Mouse (Mus musculus): ENCODE data around the gene Gm42417. TPM values are rescaled to one million over a fixed set of nuclear protein-coding genes. Genes with fewer than 3 reads are reported as not detected.

Gm42417 gene
- not detected for total RNA-seq (2022)

DNA sequence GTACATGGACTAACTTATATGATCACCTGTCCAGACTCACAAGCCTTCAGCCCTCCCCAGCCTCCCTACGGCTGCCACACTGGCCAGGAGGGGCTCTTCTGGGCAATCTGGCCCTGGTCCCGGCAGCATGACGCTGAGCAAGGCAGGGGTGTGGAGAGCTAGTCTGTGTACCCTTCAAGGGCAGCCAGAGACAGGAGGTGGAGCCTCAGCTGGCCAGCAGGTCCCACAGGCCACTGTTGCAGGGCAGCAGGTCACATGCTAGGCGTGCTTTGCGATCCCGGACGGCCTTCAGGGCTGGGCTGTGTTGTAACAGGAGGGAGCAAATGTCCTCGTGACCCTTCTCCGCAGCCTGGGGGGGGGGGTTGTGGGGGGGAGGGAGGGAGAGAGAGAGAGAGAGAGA, at the start of gene Gm42417:
Gene Gm42417 (minus strand): TSS at position 244 of the 400 bp plus-strand sequence.
- DNase-seq (ENCODE audit: low spot score in 2 of 2): no peak

DNA sequence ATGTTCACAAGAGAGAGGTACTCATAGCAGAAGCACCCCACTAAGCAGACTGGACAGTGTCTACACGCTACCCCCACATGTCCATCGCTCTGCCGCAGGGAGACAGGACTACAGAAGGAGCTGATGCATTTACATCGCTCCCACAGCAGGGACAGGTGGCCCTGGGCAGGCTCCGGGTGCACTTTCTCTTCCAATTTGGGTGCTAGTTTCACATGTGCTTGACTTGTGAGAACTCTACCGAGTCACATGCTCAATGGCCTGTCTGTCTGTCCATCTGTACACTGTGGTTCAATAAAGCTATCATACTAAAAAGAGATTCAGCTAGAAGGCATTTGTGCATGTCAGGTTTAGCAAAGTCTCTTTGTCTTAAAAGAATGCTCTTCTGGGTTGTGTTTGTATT, 48.6 kb upstream of the Gm42417 start:
- no peak for DNase-seq (ENCODE audit: low spot score in 2 of 2)

DNA sequence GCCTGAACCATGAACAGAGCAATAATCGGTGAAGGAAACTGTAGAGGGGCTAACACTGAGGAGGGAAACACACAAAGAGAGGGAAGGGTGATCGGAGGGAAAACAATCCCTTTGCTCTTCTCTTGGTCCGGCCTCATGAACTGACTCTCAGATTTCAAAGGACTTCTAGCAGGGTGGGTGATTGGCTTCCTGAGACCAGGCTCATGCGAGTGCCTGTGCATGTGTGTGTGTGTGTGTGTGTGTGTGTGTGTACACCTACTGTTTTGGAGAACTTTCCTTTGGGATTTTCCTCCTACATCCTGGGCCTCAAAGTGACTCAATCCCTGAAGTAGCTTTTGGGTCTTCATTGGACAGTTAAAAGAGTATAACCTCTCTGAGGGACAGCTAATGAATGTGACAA, 47.1 kb upstream of the Gm42417 start:
- no peak for DNase-seq (ENCODE audit: low spot score in 2 of 2)

DNA sequence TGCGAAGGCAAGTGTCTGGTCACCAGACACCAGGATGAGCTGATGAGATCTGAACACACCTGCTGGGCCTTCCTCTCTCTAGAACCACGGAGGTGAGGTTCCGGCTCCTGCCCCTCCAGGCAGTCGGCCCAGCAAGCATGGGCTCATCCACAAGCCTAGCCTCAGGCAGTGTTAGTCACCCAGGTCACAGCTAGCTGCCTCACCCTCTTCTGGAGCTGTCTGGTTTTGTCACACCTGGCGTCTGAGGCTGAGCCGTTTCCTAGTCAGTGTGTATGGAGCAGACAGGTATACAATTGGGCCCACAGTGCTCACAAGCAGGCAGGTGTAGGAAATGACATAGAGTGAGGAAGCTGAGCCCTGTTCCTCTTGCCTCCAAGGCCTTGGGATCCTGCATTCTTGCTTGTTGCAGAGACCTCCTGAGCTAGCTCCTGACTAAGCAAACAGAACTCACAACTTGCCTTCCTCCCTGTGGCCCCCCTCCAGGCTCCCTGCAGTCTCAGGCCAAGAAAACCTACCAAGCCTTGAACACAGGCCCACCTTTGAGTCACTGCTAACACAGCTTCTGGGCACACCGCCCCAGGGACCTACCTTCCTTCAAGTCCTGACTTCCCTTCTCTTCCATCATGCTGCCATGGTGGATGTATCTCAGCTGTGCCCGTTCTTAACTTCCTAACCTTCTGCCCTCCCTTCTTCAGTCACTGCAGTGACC, 44.3 kb upstream of the Gm42417 start:
- DNase-seq (ENCODE audit: low spot score in 2 of 2): no peak

DNA sequence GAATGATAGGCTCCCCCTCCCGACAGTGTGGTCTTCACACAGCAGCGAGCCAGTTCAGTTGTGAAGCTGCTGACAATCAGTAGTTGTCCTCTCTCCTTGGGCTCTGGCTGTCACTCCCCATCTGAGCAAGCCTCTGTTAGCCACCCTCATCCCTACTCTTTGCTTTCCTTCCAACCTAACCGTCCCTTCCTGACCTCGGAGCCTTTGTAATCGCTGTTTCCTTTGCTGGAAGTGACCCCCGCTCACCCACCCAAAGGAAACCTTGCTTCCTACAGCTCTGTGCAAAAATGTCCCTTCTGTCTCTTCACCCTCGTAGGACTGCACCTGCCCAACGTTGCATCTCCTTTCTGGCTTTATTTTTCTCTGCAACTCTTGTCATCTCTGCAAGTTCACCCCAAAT, 43.0 kb upstream of the Gm42417 start:
- no peak for DNase-seq (ENCODE audit: low spot score in 2 of 2)

DNA sequence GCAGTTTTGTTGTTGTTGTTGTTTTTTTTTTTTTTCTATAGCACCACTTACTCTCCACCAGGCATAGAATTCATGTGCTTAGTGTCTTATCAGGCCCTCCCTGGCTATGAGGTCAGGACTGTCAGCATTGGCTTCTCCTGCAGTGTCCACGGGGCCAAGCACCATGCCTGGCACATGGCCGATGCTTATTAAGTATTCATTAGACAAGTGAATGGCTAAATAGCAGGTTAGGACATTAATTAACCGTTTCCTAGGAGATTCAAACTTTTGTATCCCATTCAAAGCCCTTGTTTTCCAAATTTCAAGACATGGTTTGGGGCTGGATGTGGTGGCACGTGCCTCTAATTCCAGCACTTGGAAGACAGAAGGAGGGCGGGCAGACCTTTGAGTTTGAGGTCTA, 42.0 kb upstream of the Gm42417 start:
- no peak for DNase-seq (ENCODE audit: low spot score in 2 of 2)

DNA sequence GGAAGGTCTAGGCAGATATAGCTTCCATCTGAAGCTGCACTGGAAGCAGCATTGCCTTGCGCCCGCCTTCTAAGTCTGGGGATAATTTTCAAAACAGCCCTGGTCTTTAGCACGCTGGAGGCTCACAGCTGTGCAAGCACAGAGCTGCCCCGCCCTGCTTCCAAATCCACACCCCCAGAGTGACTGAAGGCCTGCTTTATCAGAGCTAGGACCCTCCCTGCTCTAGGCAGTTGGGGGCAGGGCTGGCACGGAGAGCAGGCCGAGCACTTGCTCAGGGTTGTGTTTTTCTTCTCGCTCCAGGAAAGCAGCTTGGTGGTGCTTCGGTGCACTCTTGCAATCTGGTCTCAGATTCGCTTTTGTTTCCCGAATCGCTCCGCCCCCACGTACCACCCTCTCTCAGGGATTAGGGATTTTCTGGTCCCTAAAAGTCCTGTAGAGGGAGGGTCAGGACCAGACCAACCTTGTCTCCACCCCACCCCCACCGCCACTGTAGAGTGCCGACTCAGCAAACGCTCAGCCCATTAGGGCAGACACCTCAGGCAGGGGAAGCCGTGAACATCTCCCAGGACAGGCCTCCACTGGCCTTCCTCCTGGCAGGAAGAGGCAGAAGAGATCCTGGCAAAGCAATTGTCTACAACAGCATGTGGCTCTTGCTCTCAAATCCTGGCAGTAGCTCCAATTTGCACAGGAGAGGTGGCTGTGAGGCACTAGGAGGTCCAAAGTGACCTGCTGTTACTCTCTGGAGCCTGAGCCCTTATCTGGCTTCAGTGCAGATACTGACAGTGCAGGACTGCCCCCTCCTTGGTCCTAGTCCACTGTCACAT, 41.4 kb upstream of the Gm42417 start:
- peak; percentile 32 to 54 for DNase-seq (ENCODE audit: low spot score in 2 of 2)

DNA sequence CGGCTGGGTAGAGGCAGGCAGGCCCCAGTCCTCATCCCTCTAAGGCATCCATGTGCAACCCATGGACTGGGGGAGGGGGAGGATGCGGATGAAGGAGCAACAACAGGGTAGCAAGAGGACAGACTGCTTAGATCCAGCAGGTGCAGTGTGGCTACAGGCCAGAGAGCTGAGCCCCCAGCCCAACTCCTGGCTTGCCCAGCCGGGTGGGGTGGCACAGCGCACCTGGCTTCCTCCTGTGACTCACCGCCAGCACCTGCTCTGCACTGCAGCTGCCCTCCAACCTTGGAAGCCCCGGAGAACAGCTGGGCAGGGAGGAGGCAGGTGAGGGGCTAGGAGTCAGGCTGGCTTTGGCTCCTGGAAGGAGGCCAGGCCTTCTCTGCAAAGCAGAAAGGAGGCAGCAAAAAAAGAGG, 40.8 kb upstream of the Gm42417 start:
- DNase-seq (ENCODE audit: low spot score in 2 of 2): no peak

DNA sequence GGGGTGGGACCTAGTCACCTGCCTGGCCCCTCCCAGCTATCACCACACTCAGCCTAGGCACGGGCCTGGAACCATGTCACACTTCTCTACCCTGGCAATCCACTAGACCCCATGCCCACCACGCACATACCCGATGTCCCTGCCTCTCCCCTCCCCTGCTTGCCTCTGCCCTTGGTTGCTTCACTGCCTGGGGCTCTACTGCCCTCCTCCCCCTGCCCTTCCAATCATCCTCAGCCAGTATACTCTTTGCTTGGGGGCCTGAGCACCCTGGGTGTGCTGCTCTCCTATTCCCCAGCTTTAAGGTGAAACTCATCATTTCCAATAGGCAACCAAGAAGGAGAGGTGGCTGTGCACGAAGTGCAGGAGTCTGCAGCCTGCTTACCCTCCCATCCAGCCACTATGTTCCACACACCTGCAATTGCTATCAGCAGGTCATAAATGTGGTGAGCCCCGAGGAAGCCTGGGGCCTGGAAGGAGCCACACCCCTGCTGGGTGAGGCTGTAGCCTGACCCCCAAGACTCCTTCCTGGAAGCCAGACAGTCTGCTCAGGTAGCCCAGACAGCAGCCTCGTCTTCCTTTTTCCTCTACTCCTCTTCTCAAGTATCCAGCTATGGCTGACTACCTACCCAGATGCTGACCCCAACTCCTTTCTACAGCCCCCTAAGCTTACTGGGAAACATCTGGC, 37.9 kb upstream of the Gm42417 start:
- no peak for DNase-seq (ENCODE audit: low spot score in 2 of 2)

DNA sequence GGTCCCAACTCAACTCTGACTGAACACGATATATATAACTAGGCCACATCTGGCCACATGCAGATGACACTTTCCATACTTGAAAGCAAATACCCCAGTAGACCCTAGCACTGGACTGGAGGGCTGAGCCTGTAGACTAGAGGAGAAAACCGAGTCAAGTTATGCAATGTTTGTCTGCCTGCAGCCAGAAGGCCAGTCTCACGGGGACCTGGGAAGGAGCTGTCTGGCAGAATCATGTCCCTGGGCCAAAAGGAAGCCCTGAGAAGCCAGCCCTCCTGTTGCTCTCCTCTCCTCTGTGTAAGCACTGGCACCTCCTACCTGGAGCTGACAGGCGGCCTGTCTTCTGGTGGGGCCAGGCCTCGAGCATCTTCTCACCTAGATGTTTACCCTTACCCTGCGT, 36.1 kb upstream of the Gm42417 start:
- DNase-seq (ENCODE audit: low spot score in 2 of 2): no peak

DNA sequence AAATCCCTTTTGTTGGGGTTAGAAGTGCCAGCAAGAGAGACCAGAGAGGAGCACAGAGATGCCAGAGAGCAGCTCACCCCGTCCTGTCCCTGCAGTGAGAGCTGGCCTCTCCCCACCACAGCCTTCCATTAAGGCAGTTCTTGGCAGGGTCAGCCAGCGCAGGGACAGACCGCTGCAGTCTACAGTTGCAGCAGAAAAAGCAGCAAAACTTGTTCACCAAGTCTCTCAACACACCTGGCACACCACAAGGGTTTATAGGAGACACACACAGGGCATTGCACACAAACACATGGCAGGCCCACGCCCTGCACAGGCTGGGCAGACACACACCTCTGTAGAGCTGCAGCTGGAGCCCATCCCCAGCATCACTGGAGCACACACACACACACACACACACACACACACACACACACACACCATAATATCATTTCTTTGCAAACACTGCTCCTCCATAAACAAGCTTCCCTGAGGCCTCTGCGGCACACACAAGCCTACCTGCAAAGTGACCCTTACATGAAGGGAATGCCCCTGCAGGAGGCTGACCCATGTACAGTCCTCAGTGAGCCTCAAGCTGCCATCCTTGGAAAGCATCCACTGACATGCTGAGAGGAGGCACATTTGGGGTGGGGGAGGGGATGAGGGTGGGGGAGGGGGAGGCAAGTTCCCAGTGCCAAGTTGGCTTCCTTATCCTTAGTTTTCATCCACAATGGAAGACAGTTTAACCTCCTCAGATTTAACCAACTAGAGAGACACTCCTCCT, 35.1 kb upstream of the Gm42417 start:
- DNase-seq (ENCODE audit: low spot score in 2 of 2): no peak

DNA sequence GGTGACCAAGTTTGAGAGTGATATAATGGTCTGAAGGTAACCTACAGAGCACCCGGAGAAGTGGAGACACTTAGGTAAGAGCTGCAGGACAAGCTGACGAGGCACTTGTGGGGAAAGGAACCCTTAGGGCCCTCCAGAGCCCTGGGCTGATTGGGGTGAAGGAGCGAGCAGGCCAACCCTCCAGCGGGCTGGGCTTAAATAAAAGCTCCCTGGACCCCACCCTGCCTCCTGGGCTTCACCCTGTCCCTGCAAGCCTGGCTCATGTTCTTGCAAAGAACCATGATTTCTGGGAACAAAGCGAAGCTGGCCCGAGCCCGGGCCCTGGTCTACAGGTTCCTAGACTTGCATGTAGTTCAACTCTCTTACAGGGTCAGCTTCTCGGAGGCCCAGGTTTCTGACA, 34.3 kb upstream of the Gm42417 start:
- DNase-seq (ENCODE audit: low spot score in 2 of 2): no peak

DNA sequence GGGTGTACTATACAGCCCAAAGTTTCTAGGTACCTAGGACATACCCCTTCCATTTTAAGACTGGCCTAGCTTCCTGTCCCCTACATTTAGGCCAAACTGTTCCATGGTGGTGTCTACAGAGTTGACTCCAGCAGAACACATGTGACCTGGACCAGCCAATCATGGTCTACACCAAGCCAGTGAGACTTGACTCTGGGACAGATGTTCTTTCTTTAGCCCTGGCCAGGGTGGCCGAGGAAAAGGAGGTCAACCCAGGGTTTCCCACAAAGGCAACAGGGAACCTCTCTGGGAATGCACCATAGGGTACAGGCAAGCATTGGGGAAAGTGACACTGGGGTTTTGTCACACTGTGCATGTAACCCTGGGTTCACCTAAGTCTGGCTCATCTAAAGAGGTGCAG, 33.5 kb upstream of the Gm42417 start:
- no peak for DNase-seq (ENCODE audit: low spot score in 2 of 2)

DNA sequence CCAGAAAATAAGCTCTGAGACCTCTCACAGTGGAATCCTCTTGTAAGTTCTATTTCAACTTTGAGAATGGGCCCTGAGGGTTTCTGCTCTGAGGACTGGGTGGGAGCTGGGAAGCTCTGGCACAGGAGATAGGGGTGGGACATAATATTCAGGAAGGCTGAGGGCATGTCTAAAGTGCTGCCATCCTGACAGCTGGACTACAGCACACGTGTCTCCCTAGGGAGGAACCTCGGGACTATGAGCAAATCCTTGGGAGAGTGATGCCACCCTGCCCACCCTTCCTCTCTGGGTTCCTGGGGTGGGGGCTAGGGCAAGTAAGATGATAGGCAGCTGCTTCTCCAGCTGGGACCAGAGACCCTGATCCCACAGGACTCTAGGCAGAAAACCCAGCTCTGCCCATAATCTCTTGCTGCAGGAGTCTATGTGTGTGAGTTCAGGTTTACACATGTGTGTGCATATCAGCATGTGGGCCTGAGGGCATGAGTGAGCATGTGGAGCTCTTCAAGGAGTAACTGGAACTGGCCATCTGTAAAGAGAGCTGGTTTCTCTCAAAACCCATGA, 33.0 kb upstream of the Gm42417 start:
- no peak for DNase-seq (ENCODE audit: low spot score in 2 of 2)

DNA sequence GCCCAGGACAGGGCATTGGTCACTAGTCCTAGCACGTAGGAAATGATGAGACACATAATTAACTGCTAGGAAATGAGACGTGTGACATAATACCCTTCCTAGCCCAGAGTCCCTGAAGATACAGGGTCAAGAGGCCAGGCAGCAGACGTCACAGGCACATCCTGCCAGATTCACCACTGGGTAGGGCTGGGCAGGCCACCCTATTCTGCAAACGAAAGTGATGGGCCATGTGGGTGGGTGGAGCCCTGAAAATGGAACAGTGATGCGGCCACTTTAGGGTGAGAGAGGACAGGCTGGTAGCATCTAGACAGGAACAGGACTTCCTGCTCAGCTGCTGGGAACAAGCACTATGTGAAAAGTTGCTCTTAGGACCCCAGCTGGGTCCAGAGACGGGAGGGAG, 32.4 kb upstream of the Gm42417 start:
- no peak for DNase-seq (ENCODE audit: low spot score in 2 of 2)

DNA sequence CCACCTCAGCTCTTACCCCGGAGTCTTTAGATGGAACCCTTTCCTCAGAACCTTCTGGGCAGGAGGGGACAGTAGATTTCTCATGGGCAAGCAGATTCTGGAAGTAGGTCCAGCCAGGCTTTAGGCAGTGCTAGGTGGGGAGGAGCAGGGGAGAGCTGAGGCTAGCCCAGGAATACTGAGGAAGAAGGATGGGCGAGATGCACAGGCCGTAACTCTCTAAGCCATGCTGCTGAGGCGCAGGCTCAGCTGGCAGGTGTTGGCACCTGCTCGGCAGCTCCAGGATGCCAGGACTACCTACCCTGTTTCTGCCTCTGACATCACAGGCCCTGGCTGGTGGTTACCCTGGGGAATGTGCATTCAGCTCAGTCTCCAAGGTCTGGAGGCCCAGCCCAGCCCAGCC, 31.1 kb upstream of the Gm42417 start:
- DNase-seq (ENCODE audit: low spot score in 2 of 2): no peak

DNA sequence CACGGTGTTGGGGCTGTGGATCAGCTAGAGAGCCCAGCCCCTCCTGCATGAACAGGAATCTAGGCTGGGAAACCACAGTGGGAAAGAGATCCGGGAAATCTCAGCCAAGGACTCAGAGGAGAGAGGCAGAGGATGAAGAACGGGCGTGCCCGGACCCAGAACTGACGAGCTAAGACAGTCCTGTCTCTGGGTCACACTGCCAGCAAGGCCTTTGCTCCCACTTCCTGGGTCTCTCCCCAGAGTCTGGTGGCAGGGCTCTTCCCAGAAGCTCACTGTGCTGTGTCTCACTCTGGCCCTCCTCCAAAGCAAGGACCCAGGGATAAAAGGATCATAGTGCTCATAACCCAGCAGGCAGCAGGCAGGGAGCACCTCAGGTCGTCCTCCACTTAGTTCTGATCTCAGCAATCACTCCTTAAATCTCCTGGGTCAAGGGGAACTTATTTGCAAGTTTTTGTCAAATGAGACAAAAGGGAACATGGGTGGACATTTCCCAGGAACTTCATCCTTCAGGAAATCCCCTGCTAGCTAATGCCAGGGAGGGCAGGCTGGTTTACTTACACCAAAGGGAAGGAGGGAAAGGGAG, 30.6 kb upstream of the Gm42417 start:
- DNase-seq (ENCODE audit: low spot score in 2 of 2): no peak

DNA sequence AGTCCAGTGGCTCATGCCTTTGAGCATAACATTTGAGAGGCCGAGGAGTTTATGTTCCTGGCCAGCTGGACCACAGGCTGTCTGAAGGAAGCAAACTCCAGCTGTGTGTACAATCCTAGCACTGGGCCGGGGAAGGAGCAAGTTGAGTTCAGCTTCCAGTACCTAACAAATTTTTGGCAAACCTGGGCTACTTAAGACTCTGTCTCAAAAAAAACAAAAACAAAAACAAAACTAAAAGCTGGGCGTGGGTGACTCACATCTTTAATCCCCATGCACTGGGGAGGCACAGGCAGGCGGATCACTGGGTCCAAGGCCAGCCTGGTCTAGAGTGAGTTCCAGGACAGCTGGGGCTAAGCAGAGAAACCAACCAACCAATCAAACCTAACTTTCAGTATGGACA, 29.5 kb upstream of the Gm42417 start:
- no peak for DNase-seq (ENCODE audit: low spot score in 2 of 2)

DNA sequence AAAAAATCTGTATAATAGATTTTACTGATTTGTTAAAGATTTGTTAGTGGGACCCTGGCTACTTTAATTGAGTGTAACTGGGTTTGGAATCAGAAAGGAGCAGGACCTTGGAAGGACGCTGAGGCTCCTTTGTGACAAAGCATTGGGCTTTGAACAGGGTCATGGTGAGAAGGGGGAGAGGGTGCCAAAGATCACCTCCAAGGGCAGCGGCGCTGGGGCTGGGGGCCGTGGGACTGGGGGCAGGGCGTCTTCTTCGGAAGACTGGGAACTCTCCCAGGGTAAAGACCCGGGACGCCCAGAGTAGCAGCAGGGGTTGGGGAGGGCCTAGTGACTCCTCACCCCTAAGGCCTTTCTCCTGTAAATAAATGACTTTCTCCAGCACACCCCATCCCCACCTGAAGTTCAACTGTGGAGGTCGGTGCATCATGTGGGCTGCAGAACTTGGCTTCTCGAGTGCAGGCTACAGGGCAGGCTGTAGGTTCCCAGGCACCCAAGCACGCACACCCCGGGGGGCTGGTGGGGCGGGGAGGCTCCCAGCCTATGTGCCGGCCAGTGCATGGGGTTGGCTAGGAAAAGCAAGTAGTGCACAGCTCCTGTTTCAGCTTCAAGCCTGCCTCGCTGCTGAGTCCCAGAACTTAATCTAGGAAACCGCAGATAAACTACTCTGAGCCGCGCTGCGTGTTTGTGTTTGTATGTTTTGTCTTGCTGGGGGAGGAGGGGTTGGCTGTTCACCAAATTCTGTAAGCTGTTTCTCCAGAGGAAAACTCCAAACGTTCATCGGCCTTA, 28.8 kb upstream of the Gm42417 start:
- DNase-seq (ENCODE audit: low spot score in 2 of 2): no peak

DNA sequence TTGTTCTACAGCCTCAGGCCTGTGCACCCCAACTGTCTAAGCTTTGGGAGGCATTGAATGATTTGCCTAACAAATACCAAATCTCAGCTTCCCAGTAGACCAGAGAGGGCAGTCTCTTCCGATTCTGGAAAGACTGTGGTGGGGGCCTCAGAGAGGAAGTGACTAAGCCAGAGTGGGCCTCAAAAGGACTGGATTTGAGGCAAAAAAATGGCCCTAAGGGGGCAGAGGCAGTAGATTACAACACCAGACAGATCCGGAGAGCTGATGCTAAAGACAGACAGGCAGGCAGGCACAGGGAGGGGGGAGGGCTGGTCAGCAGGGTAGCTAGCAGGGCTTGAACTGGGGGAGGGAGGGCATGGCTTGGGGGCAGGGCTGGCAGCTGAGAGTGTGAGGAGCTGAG, 27.2 kb upstream of the Gm42417 start:
- no peak for DNase-seq (ENCODE audit: low spot score in 2 of 2)

Data from left cerebral cortex, adult 8-10 months (tissue).